Comparison of ENCODE assay signal across 8 mouse cellular contexts in genomic region chr4:133757269-133757835, GRCm38 (mm10). TPM values are rescaled to one million over a fixed set of nuclear protein-coding genes. Genes with fewer than 3 reads are reported as not detected.
A peak's percentile ranks its signal among the peaks of the same experiment; 100 is the strongest.
DNase-seq lines count a peak whose midpoint lies in the region; ATAC-seq and TF ChIP-seq lines count a peak whose summit lies in the region.

No protein-coding gene starts in this region.

- peak overlapping the region; percentile 100 for H3K9ac ChIP-seq in forebrain, embryonic 11.5 days (ENCODE audit: low read length)
- H3K9ac ChIP-seq in heart, embryonic 16.5 days (ENCODE audit: low read length), result peak overlapping the region; percentile 94
- peak overlapping the region; percentile 100 for H3K9ac ChIP-seq in liver, embryonic 15.5 days
- peak overlapping the region; percentile 100 for H3K9ac ChIP-seq in neural tube, embryonic 12.5 days

- no peaks in the 10 kb centered on the region for H3K9me3 ChIP-seq in E14TG2a.4 (ENCODE audit: low read length)
- H3K9me3 ChIP-seq in forebrain, embryonic 11.5 days (ENCODE audit: control insufficient read depth, low read length), result no peaks in the 10 kb centered on the region
- no peaks in the 10 kb centered on the region for H3K9me3 ChIP-seq in heart, embryonic 16.5 days (replicated peaks; ENCODE audit: control insufficient read depth, low read length)
- H3K9me3 ChIP-seq in liver, embryonic 15.5 days (replicated peaks), result no peaks in the 10 kb centered on the region
- no peaks in the 10 kb centered on the region for H3K9me3 ChIP-seq in neural tube, embryonic 12.5 days

- TF ChIP-seq CTCF in E14TG2a.4 (conservative IDR thresholded peaks at IDR 0.05; ENCODE audit: low read length), result no peak

- peak overlapping the region; percentile 94 for H3K4me3 ChIP-seq in E14TG2a.4 (replicated peaks; ENCODE audit: low read length)
- peak overlapping the region; percentile 100 for H3K4me3 ChIP-seq in forebrain, embryonic 11.5 days (ENCODE audit: low read depth, low read length)
- peak overlapping the region; percentile 68 for H3K4me3 ChIP-seq in heart, embryonic 16.5 days (ENCODE audit: low read length)
- peak overlapping the region; percentile 98 for H3K4me3 ChIP-seq in liver, embryonic 15.5 days (replicated peaks)
- H3K4me3 ChIP-seq in neural tube, embryonic 12.5 days, result peak overlapping the region; percentile 54

- peaks cover 8% of the 10 kb centered on the region for H3K27me3 ChIP-seq in E14TG2a.4 (ENCODE audit: insufficient read depth, low read length)
- no peaks in the 10 kb centered on the region for H3K27me3 ChIP-seq in forebrain, embryonic 11.5 days (ENCODE audit: control insufficient read depth, insufficient read depth, low read length)
- no peaks in the 10 kb centered on the region for H3K27me3 ChIP-seq in heart, embryonic 16.5 days (ENCODE audit: control insufficient read depth, insufficient read depth, low read length)
- peaks cover 8% of the 10 kb centered on the region; the same call in 1 of the 2 replicates for H3K27me3 ChIP-seq in liver, embryonic 15.5 days
- no peaks in the 10 kb centered on the region for H3K27me3 ChIP-seq in neural tube, embryonic 12.5 days (replicated peaks)

- H3K36me3 ChIP-seq in E14TG2a.4 (ENCODE audit: insufficient read depth, low read length), result no peaks in the 10 kb centered on the region
- H3K36me3 ChIP-seq in forebrain, embryonic 11.5 days (ENCODE audit: control insufficient read depth, insufficient read depth, low read length), result no peaks in the 10 kb centered on the region
- H3K36me3 ChIP-seq in heart, embryonic 16.5 days (ENCODE audit: control insufficient read depth, insufficient read depth), result no peaks in the 10 kb centered on the region
- no peaks in the 10 kb centered on the region for H3K36me3 ChIP-seq in liver, embryonic 15.5 days (replicated peaks)
- H3K36me3 ChIP-seq in neural tube, embryonic 12.5 days, result no peaks in the 10 kb centered on the region

- DNase-seq in c-Kit-positive CD71-positive TER-119-negative erythroid progenitor cells, embryonic 14.5 days (ENCODE audit: low read depth), result peak; percentile 93
- peak; percentile 90 for DNase-seq in forebrain, embryonic 11.5 days (ENCODE audit: low spot score)
- peak; percentile 90 to 92 for DNase-seq in kidney, postnatal 36 days
- DNase-seq in telencephalon, adult 2 months (ENCODE audit: low read depth, low spot score), result peak; percentile 97

- H3K4me2 ChIP-seq in forebrain, embryonic 11.5 days (ENCODE audit: low read depth, low read length, severe bottlenecking), result peak overlapping the region; percentile 79
- H3K4me2 ChIP-seq in heart, embryonic 16.5 days (ENCODE audit: low read depth, low read length), result peak overlapping the region; percentile 98
- H3K4me2 ChIP-seq in liver, embryonic 15.5 days, result peak overlapping the region; percentile 97
- H3K4me2 ChIP-seq in neural tube, embryonic 12.5 days (replicated peaks), result peak overlapping the region; percentile 97

- peak overlapping the region; percentile 99 for H3K27ac ChIP-seq in forebrain, embryonic 11.5 days (ENCODE audit: low read depth, low read length)
- peak overlapping the region; percentile 100 for H3K27ac ChIP-seq in heart, embryonic 16.5 days (ENCODE audit: low read length)
- H3K27ac ChIP-seq in liver, embryonic 15.5 days (replicated peaks), result peak overlapping the region; percentile 100
- peak overlapping the region; percentile 97 for H3K27ac ChIP-seq in neural tube, embryonic 12.5 days

- peaks cover 32% of the 10 kb centered on the region for H3K4me1 ChIP-seq in E14TG2a.4 (replicated peaks; ENCODE audit: low read depth, low read length)
- peaks cover 16% of the 10 kb centered on the region for H3K4me1 ChIP-seq in forebrain, embryonic 11.5 days (replicated peaks; ENCODE audit: control insufficient read depth, insufficient read depth, low read length)
- peaks cover 19% of the 10 kb centered on the region for H3K4me1 ChIP-seq in heart, embryonic 16.5 days (ENCODE audit: control insufficient read depth, insufficient read depth, low read length)
- H3K4me1 ChIP-seq in liver, embryonic 15.5 days (replicated peaks), result peaks cover 35% of the 10 kb centered on the region
- H3K4me1 ChIP-seq in neural tube, embryonic 12.5 days, result peaks cover 17% of the 10 kb centered on the region

- WGBS in forebrain, embryonic 11.5 days, result under 1% methylated on average over 38 of the region's 38 CpGs
- WGBS in heart, embryonic 16.5 days, result under 1% methylated on average over 38 of the region's 38 CpGs
- under 1% methylated on average over 38 of the region's 38 CpGs for WGBS in liver, embryonic 15.5 days (ENCODE audit: insufficient replicate concordance)
- under 1% methylated on average over 38 of the region's 38 CpGs for WGBS in neural tube, embryonic 12.5 days

- ATAC-seq in forebrain, embryonic 11.5 days (replicated peaks; ENCODE audit: low FRiP score), result peak; percentile 29
- ATAC-seq in heart, embryonic 16.5 days (replicated peaks; ENCODE audit: extremely low read depth, insufficient read depth, low FRiP score), result peak; percentile 38
- ATAC-seq in liver, embryonic 15.5 days (ENCODE audit: insufficient read depth), result peak; percentile 31
- ATAC-seq in neural tube, embryonic 12.5 days (ENCODE audit: low FRiP score, low read depth), result no peak

RNA-seq across cellular contexts. Expression of gene Arid1a, which starts 0.8 kb away (rescaled TPM):
- polyA plus RNA-seq in forebrain, embryonic 11.5 days (2014; fragmentation: Nextera tagmentation; extraction: Ambion mirVana), result 54.2 and 56.6 TPM in 2 replicates
- polyA plus RNA-seq in heart, embryonic 16.5 days (2015; fragmentation: Nextera tagmentation; extraction: Ambion mirVana), result 18.8 and 20.0 TPM in 2 replicates
- 7.6 and 9.3 TPM in 2 replicates for polyA plus RNA-seq in liver, embryonic 15.5 days (2015; fragmentation: Nextera tagmentation; extraction: Ambion mirVana)
- polyA plus RNA-seq in neural tube, embryonic 12.5 days (2016; fragmentation: Nextera tagmentation; extraction: Ambion mirVana), result 41.0 and 42.4 TPM in 2 replicates
